Mouse (Mus musculus): ENCODE measurements around the gene Rhpn2. TPM values are rescaled to one million over a fixed set of nuclear protein-coding genes. Genes with fewer than 3 reads are reported as not detected.

Rhpn2 gene
- polyA plus RNA-seq, 1 experiment, result 0.08 TPM

DNA sequence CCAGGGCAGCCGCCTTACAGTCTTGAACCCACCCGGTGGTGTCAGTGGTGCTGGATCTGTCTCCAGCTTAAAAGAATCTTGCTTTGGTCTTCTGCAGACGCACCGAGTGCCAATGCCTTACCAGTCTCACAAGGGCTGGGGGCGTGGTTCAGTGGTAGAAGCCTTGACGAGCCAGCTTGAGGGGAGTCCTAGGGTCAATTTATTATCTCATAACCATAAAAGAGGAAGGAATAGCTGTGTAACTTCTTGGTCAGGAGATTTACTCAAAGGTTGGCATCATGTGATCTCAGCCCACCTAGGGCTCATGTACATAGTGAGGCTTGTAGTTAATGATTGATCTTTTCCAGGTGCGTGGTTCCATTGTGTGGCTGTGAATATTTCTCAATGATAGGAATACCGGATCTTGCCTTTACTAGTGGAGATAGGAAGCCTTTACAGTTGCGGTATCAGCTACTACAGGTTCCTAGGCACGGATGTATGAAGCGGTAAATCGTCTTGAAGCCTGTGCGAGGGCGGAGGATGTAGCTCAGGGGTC, 38.6 kb downstream of the Rhpn2 start:
- TF ChIP-seq GATA1 (IDR thresholded peaks at IDR 0.05; ENCODE audit: low read length), result no peak

DNA sequence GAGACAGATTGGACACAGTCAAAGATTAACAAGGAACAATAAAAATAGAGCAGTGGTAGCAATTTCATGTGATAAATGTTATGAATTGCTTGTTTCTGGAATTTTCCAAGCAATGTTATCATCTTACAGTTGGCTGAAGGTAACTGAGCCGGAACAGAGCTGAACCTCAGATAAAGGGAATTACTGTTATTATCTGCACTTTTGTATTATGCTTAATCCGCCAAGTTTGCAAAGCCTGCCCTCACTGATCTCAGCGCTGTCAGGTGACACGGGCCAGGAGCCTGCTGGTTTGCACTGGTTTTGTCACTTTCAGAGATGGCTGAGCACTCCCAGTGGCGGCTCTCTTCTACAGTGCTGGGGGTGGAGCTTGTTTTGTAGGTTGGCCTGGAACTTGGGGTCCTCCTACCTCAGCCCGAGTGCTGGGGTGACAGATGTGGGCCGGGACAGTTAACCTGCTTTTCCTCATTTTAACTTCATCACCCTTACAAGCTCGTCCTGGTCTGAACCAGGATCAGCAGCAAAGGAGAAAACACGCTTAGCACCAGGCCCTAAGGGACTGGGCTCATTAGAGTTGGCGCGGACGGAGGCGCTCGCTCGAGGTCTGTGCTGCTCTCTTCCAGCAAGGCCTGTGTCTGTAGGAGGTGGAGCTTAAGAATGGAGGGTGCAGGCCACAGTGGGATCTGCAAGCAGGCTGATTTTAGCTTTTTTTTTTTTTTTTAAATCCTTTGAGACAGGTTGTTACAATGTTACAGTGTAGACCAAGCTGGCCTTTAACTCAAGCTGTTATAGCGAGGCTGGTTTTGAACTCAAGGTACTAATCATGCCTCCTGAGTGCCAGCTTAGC, 39.4 kb downstream of the Rhpn2 start:
- peak; percentile 45 for TF ChIP-seq GATA1 (IDR thresholded peaks at IDR 0.05; ENCODE audit: low read length)

- TF ChIP-seq GATA1 (IDR thresholded peaks at IDR 0.05; ENCODE audit: low read length), result no peak
These were observed 40.3 kb downstream of the Rhpn2 start for GRCm38 (mm10) chr7:35374265-35374664.

DNA sequence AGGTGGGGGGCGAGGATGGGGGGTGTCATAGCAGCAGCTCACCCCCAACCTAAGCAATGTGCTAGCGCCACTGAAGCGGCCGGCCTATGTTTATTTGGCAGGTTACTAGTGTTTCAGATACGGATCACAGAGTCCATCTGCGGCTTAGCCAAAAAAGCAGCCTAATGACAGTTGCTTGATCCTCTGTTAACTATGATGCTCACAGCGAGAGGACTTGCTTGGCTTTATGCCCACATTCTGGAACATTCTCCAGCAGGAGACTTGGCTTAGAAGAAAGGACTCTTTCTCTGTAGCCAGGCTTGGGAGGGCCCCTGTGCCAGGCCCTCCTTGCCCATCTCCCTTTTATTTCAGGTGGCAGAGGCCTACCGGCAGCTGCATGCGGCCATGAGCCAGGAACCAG, 42.7 kb downstream of the Rhpn2 start:
- TF ChIP-seq GATA1 (IDR thresholded peaks at IDR 0.05; ENCODE audit: low read length), result no peak

GRCm38 (mm10) chr7:35379492-35380119, 45.6 kb downstream of the Rhpn2 start:
- no peak for TF ChIP-seq GATA1 (IDR thresholded peaks at IDR 0.05; ENCODE audit: low read length)

GRCm38 (mm10) chr7:35380351-35380750, 46.4 kb downstream of the Rhpn2 start:
- no peak for TF ChIP-seq GATA1 (IDR thresholded peaks at IDR 0.05; ENCODE audit: low read length)

DNA sequence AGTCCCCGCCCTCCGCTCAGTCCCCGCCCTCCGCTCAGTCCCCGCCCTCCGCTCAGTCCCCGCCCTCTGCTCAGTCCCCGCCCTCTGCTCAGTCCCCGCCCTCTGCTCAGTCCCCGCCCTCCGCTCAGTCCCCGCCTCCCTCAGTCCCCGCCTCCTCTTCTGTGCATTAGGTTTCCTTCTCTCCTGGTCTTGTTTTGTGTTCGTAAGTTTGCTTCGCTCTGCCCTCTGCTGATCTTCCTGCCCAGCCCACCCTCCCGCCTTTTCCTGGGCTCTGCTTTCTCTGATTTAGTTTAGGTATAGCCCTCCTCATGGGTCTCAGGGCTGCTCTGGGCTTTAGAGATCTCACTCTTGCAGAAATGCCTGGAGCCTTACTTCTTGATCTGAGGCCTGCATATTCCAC, 47.9 kb downstream of the Rhpn2 start:
- no peak for TF ChIP-seq GATA1 (IDR thresholded peaks at IDR 0.05; ENCODE audit: low read length)

DNA sequence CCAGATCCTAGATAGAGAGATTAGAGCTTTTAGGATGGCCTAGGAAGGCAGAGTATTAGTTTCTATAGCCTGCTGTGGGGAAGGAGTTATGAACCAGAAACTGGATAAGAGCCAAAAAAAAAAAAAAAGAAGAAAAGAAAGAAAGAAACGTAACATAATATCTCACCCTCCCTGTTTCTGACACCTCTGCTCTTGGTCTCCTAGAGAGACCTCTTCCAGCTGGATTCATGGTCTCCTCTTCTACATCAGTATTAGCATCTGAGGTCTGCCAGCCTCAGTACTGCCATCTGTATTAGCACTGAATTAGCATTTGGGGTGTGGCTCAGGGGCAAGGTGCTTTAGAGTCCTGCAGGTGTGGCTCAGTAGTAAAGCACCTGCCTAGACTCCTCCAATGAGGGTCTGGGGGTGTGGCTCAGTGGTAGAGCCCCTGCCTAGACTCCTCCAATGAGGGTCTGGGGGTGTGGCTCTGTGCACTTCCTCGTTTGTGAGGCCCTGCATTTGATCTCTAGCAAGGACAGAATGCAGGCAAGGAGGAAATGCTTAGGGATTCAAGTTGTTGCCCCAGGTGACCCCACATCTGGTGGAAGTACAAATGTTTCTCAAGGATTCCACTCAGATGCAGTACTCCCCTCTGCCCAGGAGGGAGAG, 48.9 kb downstream of the Rhpn2 start:
- TF ChIP-seq GATA1 (IDR thresholded peaks at IDR 0.05; ENCODE audit: low read length), result no peak

DNA sequence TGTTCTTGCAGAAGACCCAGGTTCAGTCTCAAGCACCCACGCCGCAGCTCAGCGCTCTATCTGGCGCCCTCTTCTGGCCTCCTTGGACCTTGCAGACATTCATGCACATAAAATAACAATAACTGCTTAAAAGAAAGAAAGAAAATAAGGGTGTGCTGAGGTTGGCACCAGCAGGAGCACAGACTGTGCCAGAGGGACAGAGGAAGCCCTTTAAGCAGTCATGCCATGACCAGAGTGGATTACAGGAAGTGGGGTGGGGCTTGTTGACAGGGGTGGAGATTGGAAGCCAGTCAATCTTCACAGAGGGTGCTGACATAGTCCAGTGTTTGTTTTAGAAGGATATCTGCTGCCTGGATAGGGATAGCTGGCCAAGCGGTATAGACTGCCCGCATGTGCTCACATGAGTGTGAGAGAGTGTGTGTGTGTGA, 52.6 kb downstream of the Rhpn2 start:
- TF ChIP-seq GATA1 (IDR thresholded peaks at IDR 0.05; ENCODE audit: low read length), result no peak

DNA sequence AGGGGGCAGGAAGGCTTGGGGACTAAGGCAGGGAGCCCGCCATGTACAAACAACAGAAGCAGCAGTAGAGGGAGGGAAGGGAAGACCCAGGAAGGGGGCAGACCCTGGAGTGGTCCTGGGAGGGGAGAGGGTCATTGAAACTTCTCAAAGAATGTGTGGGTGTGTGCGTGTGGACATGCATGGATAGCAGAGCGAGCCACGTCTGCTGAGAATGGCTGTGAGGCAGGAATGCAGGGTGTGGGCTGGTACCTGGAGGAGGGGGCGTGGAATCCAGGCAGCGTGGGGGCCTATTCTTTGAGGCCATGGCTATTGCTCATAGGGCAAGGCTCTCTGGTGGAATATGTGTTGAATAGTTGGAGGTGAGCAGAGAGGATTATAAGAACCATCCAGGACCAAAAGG, 54.7 kb downstream of the Rhpn2 start:
- TF ChIP-seq GATA1 (IDR thresholded peaks at IDR 0.05; ENCODE audit: low read length), result no peak

GRCm38 (mm10) chr7:35392935-35393334, 59.0 kb downstream of the Rhpn2 start:
- no peak for TF ChIP-seq GATA1 (IDR thresholded peaks at IDR 0.05; ENCODE audit: low read length)

DNA sequence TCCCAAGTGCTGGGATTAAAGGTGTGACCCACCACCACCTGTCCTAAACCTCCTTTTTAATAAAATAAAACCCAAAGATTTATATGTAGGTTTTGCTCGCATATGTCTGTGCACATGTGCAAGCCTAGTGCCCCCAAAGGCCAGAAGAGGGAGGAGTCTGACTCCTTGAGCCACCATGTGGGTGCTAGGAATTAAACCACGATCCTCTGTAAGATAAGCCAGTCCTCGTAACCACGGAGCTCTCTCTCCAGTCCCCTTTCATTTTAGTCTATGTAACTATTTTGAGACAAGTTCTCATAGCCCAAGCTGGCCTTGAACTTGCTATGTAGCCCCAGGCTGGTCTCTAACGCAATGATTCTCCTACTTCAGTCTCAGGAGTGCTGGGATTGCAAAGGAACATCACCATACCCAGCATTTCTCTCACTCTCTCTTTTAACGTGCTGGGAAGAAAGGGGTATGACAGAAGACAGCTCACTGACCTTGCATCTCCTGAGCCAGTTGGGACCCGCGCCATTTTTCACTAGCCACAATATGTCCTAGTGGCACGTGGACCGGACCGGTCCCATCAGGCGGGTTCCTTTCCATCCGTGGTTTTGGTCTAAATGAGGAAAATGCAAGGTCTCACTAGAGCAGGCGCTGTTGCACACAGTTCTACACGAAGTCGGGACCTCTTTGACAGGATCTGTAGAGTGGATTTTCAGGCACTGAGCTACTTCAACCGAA, 61.9 kb downstream of the Rhpn2 start:
- TF ChIP-seq GATA1 (IDR thresholded peaks at IDR 0.05; ENCODE audit: low read length), result no peak

- TF ChIP-seq GATA1 (IDR thresholded peaks at IDR 0.05; ENCODE audit: low read length), result no peak
These were observed 62.7 kb downstream of the Rhpn2 start, which contains the start of the genes Faap24 and Cep89 for GRCm38 (mm10) chr7:35396542-35397168. TSS of gene Faap24 (minus strand) at chr7:35396836. TSS of gene Cep89 (plus strand) at chr7:35397035.

GRCm38 (mm10) chr7:35401169-35401568, 67.2 kb downstream of the Rhpn2 start:
- no peak for TF ChIP-seq GATA1 (IDR thresholded peaks at IDR 0.05; ENCODE audit: low read length)

- no peak for TF ChIP-seq GATA1 (IDR thresholded peaks at IDR 0.05; ENCODE audit: low read length)
These were observed 81.3 kb downstream of the Rhpn2 start for GRCm38 (mm10) chr7:35415226-35415625.
